Mouse (Mus musculus) CH12.LX (cell line): ENCODE measurements at regions not wholly inside any gene's neighbourhood (a gene's known extent, or its start where the extent isn't known, plus 50 kb on each side); places are given as distances from the start of the nearest gene placed in this dataset.

Experiments
- CTCF ChIP-seq, 2 experiments: IDR thresholded peaks in 1 of 2; conservative IDR thresholded peaks in 1 of 2; 2 replicates each; pipeline ENCODE4 v1.5.1; 2011 to 2012; ENCODE audit warnings: low read depth in 2 of 2, low read length in 2 of 2, improper control_type of control experiment in 1 of 2, inconsistent platforms in 1 of 2, mild to moderate bottlenecking in 1 of 2, moderate library complexity in 1 of 2
- EP300 ChIP-seq: IDR thresholded peaks from 2 replicates; pipeline ENCODE4 v1.6.1; 2011; ENCODE audit warnings: low read length, improper control_type of control experiment
- JUN ChIP-seq: IDR thresholded peaks from 2 replicates; pipeline ENCODE4 v1.6.1; 2011; ENCODE audit warnings: low read depth, mild to moderate bottlenecking, low read length, improper control_type of control experiment, moderate library complexity; ENCODE audit not compliant: insufficient read depth
- JUND ChIP-seq: conservative IDR thresholded peaks from 2 replicates; pipeline ENCODE4 v1.6.1; 2011; ENCODE audit warnings: low read depth, low read length, improper control_type of control experiment
- POLR2A ChIP-seq: IDR thresholded peaks from 2 replicates; pipeline ENCODE4 v1.6.1; 2011; ENCODE audit warnings: low read depth, mild to moderate bottlenecking, improper control_type of control experiment, low read length
- POLR2AphosphoS2 ChIP-seq: IDR thresholded peaks from 2 replicates; pipeline ENCODE4 v1.6.1; 2011; ENCODE audit warnings: low read depth, low read length, improper control_type of control experiment
- RAD21 ChIP-seq: IDR thresholded peaks from 2 replicates; pipeline ENCODE4 v1.6.1; 2011; ENCODE audit warnings: low read depth, mild to moderate bottlenecking, low read length, improper control_type of control experiment, moderate library complexity
- SMC3 ChIP-seq: IDR thresholded peaks from 2 replicates; pipeline ENCODE4 v1.6.1; 2011; ENCODE audit warnings: low read depth, low read length, improper control_type of control experiment
- TBP ChIP-seq: conservative IDR thresholded peaks from 2 replicates; pipeline ENCODE4 v1.6.1; 2011; ENCODE audit warnings: low read depth, low read length, improper control_type of control experiment
- ZC3H11A ChIP-seq: IDR thresholded peaks from 2 replicates; pipeline ENCODE4 v1.6.1; 2012; ENCODE audit warnings: low read depth, mild to moderate bottlenecking, inconsistent platforms, low read length, improper control_type of control experiment

- no peak for TF ChIP-seq JUND
- no peak for TF ChIP-seq CTCF (conservative IDR thresholded peaks at IDR 0.05 in 1 of 2, IDR thresholded peaks at IDR 0.05 in 1 of 2; ENCODE audit: low read depth in 2 of 2, low read length in 2 of 2)
- no peak for TF ChIP-seq POLR2AphosphoS2
- TF ChIP-seq POLR2A: no peak
- TF ChIP-seq JUN: no peak
- TF ChIP-seq ZC3H11A: no peak
- no peak for TF ChIP-seq SMC3
- no peak for TF ChIP-seq EP300
- TF ChIP-seq RAD21: no peak
- TF ChIP-seq TBP: no peak
These were observed 182.9 kb upstream of the Mkln1 start for GRCm38 (mm10) chr6:31215661-31216060.
